Mouse (Mus musculus) spleen, adult 12 weeks (tissue): Measurements from ENCODE around the gene Gm20388.
A peak's percentile ranks its signal among the peaks of the same experiment; 100 is the strongest.
"Not testable (repeated sequence)": the region's sequence is repeated elsewhere in the genome, so short reads cannot be mapped to it uniquely, and the experiment has no call there.

Experiments used
- DNase-seq: peaks from one replicate; pipeline ENCODE4 v3.0.0; 2022; ENCODE audit warnings: low spot score

Gm20388 gene

GRCm38 (mm10) chr8:120341124-120341523, 430.5 kb downstream of the Gm20388 start:
- DNase-seq: no peak

GRCm38 (mm10) chr8:120342847-120343548, 432.4 kb downstream of the Gm20388 start:
- DNase-seq: no peak

- DNase-seq: no peak
Observed at GRCm38 (mm10) chr8:120343582-120343981, 432.9 kb downstream of the Gm20388 start.

GRCm38 (mm10) chr8:120344166-120344565, 433.5 kb downstream of the Gm20388 start:
- DNase-seq: no peak

GRCm38 (mm10) chr8:120344583-120344982, 433.9 kb downstream of the Gm20388 start:
- DNase-seq: no peak

GRCm38 (mm10) chr8:120347734-120348341, 437.2 kb downstream of the Gm20388 start:
- no peak for DNase-seq

- no peak for DNase-seq
Observed at GRCm38 (mm10) chr8:120348922-120349321, 438.3 kb downstream of the Gm20388 start.

GRCm38 (mm10) chr8:120351332-120352071, 440.9 kb downstream of the Gm20388 start:
- DNase-seq: no peak

GRCm38 (mm10) chr8:120352096-120352495, 441.5 kb downstream of the Gm20388 start:
- DNase-seq: no peak

GRCm38 (mm10) chr8:120356067-120356466, 445.4 kb downstream of the Gm20388 start:
- no peak for DNase-seq

- no peak for DNase-seq
Observed at GRCm38 (mm10) chr8:120357504-120357903, 446.9 kb downstream of the Gm20388 start.

GRCm38 (mm10) chr8:120361301-120361700, 450.7 kb downstream of the Gm20388 start:
- no peak for DNase-seq

- DNase-seq: peak; percentile 60
Observed at GRCm38 (mm10) chr8:120363552-120364071, 453.0 kb downstream of the Gm20388 start.

- peak; percentile 52 for DNase-seq
Observed at GRCm38 (mm10) chr8:120364093-120364725, 453.6 kb downstream of the Gm20388 start.

GRCm38 (mm10) chr8:120366840-120367239, 456.2 kb downstream of the Gm20388 start:
- DNase-seq: no peak

- not testable (repeated sequence) for DNase-seq
Observed at GRCm38 (mm10) chr8:120368191-120368590, 457.6 kb downstream of the Gm20388 start.

GRCm38 (mm10) chr8:120368814-120369649, 458.4 kb downstream of the Gm20388 start:
- peak; percentile 85 for DNase-seq

- DNase-seq: peak; percentile 83
Observed at GRCm38 (mm10) chr8:120369956-120370355, 459.3 kb downstream of the Gm20388 start.

- DNase-seq: no peak
Observed at GRCm38 (mm10) chr8:120370461-120370860, 459.8 kb downstream of the Gm20388 start.

GRCm38 (mm10) chr8:120371146-120371545, 460.5 kb downstream of the Gm20388 start:
- peak; percentile 36 for DNase-seq
